Mouse (Mus musculus) hematopoietic stem cell, adult 5-6 weeks (primary cell): Measurements from ENCODE around the gene Sept12. TPM values are rescaled to one million over a fixed set of nuclear protein-coding genes. Genes with fewer than 3 reads are reported as not detected.

Experiments used
- ATAC-seq, 2 experiments: fragments of 125-278 bp in 1 of 2; replicated peaks in 1 of 2; 2 replicates each; pipeline ENCODE4 v1.8.0; 2016 to 2017; ENCODE audit warnings: inconsistent platforms in 2 of 2, mild to moderate bottlenecking in 2 of 2, moderate number of reproducible peaks in 2 of 2, low read depth in 1 of 2, moderate TSS enrichment in 1 of 2; ENCODE audit not compliant: low FRiP score in 2 of 2, poor library complexity in 2 of 2, severe bottlenecking in 2 of 2, insufficient read depth in 1 of 2, low TSS enrichment in 1 of 2
- total RNA-seq: library from RNA; stranded (forward); fragments of 172-1452, 232-1000 nt; gene quantifications from 2 replicates; pipeline ENCODE4 v1.2.3, GENCODE M21; 2017

Sept12 gene
- total RNA-seq = not detected in 2 replicates

DNA sequence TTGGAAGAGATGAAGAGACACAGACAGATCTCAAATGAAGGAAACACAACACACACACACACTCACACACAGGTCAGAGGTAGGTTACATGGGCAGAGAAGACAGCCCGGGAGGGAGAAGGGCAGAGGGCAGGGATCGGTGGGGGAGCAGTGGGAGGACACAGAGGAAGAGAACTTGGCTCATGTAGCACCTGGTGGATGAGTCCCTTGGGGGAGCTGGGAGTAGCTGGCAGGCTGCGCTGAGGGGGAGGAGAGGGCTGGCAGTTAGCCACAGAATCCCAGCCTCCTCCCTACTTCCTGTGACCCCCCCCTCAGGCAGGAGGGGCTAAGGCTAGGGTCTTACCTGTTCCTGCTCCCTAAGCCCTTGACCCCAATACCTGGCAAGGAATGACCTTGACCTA is at the start of gene Sept12:
Sept12 (minus strand) TSS at position 300 of the 400 bp plus-strand sequence.
- ATAC-seq = no peak

DNA sequence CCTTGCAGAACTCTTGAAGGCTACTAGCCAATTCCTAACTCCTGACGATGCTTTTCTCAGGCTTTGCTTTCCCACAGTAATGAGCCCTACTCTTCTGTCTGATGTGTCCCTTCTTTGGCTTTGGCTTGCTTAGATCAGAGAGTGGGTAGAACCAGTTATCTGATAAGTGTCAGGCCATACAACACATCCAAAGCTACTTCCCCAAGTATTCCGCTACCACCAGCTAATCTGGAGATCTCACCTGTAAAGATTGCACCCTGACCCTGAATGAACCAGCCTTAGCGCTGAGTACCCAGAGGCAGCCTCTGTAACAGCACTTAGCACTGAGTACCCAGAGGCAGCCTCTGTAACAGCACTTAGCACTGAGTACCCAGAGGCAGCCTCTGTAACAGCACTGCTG is 47.7 kb upstream of the Sept12 start:
- ATAC-seq = no peak

DNA sequence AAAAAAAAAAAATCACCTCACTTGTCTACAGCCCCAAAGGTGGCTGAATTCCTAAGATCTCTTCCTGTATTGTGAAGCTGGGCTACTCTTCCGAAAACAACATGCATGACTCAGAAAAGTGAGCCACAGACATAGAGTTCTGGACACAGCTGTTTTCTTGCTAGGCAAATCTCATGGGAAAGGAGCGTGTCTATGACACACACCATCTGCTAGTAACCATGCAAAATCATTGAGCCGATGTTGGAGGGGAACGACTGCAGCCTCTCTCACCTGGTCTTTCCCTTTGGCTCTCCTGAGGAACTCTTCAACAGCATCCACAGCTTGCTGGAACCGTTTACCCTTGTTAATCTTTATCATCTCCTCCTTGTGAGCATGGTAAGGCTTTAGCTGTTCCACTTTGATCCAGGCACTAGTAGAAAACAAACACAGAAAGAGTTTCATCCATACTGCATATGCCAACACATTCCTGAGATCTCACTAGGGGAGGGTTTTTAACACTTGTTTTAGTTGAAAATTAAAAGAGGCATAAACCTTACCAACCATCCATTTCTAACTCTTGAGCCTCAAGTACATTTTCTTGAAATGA is 39.1 kb upstream of the Sept12 start:
- ATAC-seq = no peak

DNA sequence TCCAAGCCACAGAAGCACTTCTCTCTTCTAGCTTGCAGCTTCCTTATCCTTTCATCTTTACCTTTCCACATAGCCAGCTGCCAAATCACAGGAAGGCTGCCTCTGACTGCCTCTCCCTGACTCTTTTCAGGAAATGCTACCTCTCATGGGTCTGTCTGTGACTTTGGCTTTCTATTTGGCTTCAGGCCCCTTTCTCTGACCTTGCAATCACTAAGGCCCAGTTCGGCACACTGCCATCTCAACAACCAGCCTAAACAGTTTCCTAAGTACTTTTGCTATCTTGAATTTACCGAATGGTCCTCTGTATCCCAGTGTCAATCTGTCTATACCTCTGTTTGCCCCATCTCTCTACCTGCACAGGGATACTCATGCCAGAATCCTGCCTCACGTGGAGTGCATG is 37.9 kb upstream of the Sept12 start:
- ATAC-seq = no peak

DNA sequence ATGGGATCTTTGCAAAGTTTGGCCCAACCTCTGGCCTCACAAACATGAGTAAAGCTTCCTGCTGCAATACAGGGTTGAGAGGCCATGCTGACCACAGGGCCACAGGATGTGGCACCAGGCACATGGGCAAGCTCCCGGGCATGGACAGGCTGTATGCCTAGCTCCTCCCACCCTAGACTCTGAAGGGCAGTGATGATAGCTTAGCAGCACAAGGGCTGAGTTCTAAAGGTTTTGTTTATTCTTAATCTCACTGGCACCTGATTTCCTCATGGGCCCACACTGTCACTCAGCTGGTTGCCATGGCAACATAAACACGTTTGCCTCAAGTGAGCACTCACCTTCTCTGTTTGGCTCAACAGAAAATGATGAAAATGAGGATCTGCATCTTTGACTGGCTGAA is 32.2 kb upstream of the Sept12 start:
- peak; percentile 37 to 83; a peak in 3 of 4 replicates for ATAC-seq

DNA sequence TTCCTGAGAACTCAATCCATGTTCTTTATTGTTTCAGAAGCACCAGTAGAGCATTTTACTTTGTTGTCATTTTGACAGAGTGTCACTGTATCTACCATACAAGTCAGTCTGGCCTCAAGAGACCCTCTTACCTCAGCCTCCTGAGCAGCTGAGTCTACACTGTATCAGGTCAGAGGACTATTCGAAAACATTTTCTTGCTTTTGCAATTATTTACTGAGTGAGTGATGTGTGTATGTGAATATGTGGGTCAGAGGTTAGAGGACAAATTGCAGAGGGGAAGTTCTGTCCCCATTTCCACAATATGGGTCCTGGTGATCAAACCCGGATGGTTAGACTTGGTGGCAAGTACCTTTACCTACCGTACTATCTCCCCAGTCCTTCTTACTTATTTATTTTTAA is 26.4 kb upstream of the Sept12 start:
- no peak for ATAC-seq

DNA sequence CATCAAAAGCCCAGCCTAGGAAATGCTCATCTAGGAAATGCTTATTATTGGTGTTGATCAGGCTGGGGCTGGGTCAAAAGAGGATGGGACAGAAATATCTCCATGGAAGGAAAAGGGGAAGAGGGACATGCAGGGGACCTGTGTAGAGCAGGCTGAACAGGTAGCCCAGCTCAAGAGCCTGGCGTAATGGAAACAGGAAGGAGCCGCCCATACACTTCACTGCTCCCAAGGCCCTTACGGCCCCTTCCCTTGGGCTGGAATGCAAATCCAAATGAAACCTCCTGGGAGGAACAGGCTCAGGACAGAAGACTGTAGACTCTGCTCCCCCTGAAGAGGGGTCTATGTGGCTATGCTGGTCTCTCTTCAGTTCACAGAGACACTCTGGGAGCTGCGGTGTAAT is 16.9 kb upstream of the Sept12 start:
- no peak for ATAC-seq

DNA sequence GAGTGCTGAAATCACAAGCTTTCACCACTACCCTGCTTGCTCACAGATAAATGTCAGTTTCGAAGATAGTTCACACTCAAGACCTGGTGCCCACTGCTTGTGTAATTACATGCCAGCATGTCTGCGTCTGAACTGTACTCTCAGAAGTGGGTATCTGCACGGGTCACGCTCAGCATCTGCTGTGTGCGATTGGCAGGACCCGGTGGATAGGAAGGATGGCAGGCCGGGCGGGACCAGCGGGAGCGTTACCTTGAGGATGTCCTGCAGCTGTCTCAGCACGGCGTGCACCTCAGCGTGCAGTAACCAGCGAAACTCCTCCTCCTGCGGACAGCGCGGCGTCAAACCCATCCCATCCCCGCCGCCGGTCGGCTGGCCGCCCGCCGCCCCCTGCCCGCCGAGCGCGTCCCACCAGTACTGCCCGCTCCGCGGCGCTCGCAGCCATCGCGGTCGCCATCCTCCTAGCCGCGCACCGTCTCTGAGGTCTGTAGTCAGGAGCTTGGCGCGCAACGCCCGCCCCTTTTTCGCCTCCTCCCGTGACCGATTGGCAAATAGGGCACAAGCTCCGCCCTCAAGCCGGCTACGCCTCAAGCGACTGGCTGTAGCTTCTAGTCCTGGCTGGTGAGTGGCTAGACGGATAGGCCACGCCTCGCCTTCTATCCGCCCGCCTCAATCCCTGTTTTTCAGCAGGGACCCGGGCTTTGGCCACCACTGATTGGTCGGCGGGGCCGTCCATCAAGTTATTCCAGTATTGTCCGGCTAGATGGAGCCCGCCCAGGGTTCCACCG is 15.6 kb upstream of the Sept12 start, which contains the start of gene Rogdi:
Rogdi (minus strand) TSS at position 500 of the 785 bp plus-strand sequence.
- ATAC-seq = peak; percentile 92 to 96

DNA sequence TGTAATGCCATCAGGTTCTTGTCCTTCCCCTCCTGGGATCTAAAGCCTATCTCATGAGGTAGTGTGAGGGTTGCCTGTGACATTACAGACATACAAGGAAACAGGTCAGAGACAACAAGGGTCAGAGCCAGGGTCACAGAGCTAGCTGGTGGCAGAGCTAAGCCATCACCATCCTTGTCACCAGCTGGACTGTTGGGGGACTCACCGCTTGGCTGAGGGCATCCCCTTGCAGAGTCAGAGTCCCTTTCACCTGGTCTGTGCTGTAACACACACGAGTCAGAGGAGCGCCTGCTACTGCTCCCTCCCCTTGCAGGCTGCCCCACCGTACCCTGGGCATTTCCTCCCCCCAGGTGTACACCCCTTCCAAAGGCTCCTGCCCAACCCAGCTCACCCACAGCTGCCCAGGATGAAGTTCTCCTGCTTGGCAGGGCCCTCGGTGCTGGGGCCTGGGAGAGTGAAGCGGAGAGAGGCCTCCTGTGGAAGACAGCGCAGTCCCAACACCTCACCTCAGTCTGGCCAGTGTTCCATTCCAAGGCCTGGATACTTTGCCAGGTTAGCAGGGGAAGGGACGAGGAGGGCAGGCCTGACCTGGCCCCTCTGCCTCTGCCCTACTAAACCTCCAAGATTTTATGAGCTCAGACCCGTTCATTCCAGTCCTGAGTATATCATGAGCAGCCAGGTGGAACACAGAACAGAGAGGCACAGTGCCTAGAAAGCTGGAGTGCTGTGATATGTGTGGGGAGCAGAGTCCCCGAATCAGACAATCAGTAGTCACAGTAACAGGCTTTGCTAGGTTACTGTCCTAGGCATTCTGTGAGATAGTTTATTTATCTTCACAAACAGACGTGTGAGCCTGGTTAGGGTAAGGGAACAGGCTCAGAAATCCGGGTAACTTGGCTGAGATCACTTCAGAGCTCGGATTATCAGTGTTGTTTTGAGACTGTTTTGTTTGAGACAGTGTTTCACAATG is 14.7 kb upstream of the Sept12 start:
- ATAC-seq = peak in 1 of 2 experiments; percentile 7; a peak in 1 of 4 replicates

DNA sequence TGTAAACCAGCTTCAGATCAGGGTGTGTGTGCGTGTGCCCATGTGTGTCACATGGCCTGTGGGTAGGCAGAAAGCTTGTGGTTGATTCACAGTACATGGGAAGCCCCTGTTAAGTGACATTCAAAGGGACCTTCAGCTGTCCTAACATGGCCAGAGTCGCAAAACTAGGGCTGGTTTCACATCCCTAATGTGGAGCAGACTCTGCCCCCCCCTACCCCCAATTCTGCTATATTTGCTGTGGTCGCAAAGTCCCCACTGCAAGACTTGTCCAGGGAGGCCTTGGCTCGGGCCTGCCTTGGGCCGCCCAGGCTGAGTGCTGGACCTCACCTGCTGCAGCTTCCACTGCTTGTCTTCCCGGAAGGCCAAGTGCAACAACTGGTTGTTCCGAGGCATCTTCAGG is 13.6 kb upstream of the Sept12 start:
- ATAC-seq = peak in 1 of 2 experiments; percentile 3; a peak in 1 of 4 replicates

DNA sequence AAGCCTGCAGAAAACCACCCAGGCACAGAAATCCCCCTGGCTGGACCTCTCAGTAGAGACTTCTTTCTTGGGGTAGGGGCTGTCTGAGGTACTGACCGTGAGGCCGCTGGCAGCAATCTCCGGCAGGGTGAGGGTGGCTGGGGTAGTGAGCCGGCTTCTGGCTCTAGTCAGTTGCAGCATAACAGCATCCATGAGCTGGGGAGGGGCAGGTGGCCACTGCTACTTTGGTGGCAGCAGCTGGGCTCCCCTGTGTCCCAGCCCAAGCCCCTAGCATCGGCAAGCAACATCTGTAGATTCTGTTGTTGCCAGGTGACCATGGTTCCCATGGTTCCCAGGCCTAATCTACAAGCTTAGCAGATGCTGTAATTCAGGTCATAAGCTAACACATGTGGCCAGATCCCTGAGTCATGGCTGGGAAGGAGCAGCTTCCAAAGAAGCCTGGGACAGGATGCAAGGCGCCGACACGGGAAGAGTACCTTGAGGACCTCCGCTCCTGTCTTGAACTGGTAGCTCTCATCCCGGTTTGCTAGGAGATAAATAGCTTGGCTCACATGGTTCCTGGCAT is 12.8 kb upstream of the Sept12 start:
- ATAC-seq = no peak

DNA sequence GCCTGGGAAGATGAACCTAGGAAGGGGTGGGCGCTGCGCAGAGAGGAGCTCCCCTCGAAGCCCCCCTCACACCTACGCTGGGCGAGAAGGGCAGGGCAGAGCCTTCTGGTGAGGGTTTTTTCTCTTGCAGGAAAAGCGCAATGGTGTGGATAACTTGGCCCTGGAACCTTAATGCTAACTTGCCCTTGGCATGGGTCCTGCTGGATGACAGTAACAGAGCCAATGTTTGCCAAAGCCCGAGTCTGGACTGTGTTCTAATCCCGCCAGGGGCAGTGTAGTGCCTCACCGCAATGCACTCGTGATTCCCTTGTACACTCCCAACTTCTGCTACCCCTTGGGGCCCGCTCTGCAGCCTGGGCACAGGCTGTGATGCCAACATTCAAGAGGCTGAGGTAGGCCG is 10.4 kb upstream of the Sept12 start:
- no peak for ATAC-seq

DNA sequence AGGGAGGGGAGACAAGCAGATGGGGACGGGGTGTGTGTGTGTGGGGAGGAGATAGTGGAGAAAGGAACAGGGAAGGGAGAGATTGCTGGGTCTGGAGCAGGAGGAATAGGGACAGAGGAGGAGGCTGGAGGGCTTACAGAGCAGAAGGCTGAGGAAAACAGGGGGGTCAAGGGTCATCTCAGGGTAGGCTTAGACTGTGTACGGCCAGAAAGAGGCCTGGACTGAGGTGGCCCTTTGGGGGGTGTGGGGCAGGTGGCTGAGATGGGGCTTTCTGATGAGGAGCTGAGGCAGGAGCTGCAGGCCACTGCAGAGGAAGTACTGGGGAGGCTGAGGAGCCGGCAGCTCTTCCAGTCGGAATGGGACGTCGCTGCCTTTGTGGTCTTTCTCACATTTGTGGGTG is 9.8 kb upstream of the Sept12 start:
- ATAC-seq = no peak

DNA sequence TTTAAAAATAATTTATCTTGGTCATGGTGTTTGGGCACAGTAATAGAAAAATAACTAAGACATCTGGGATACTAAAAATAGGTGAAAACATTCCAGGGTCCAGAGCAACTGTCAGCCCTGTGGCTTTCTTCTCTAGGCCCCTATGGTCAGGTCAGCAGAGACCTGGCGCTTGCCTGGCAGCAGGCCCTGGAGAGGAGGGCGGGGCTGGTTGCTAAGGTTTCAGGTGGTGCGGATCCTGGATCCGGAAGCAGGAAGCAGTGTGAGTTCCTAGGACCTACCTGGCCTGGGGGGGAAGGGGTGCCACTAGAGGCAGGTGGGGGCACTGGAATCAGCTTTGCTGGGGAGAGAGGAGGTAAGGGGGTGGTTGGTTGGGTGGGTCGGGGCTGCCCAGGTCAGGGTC is 9.4 kb upstream of the Sept12 start, which contains the start of gene Smim22:
Smim22 (plus strand) TSS at position 222 of the 400 bp plus-strand sequence.
- ATAC-seq = no peak

DNA sequence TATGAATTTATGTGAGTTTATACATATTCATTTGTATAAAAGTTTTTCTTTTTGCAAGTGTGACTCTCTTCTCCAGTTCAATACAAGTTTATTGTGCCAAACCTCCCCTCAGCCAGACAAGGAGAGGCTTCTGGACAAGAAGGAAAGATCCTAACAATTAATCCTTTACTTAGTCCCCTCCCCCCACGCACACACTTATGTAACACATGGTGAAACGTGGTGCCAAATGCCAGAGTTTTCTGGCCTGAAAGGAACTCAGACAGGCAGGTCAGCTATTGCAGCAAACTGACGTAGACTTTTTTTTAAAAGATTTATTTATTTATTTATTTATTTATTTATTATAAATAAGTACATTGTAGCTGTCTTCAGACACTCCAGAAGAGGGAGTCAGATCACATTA is 3.0 kb upstream of the Sept12 start:
- no peak for ATAC-seq

DNA sequence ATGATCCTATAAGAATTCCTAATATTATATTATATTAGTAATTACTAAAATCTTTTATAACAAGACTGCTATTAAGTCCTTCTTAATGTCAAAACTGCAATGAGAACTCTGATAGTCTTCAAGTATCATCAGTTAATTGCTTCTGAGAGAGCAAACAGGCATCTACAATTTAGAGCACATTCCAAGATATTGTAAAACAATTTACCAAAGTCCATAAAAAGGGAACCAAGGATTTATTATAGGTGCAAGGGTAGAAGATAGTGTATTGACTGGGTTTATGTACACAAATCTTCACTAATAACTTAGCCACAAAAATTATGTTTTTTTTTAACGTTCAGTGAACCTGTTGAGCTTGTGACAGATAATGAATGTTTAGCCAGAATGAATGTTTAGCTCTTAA is 1.3 kb upstream of the Sept12 start:
- ATAC-seq = no peak

DNA sequence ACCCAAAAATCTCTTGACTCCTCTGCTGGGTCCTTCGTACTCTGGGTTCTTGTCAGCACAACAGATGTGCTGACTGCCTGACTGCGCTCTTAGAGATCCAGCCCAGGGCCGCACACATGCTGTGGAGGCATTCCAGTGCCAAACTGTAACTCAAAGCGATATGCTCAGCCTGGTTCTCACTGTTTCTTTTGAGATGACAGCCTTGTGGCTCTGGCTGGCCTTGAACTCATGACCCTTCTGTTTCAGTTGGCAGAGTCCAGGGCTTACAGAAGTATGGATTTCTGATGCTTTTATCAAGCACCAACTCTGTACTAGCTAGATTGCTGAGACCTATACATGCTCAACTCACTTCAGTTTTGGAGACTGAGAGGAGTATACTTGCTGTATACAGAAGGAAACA is 4.4 kb downstream of the Sept12 start:
- ATAC-seq = no peak
